Mouse (Mus musculus): Measurements from ENCODE around the gene Mink1. TPM values are rescaled to one million over a fixed set of nuclear protein-coding genes. Genes with fewer than 3 reads are reported as not detected.
"Not testable (repeated sequence)": the region's sequence is repeated elsewhere in the genome, so short reads cannot be mapped to it uniquely, and the experiment has no call there.

Gene Mink1
- 17.7 and 21.1 TPM in 2 replicates for polyA plus RNA-seq (2014; fragmentation: Nextera tagmentation; extraction: Ambion mirVana)

GRCm38 (mm10) chr11:70562287-70562994, at the start of gene Mink1:
Gene Mink1 (plus strand): TSS chr11:70562881.
- Histone ChIP-seq H3K9ac (ENCODE audit: low read length) (peak within 1 kb of the TSS; percentile 81), H3K4me2 (ENCODE audit: low read depth, low read length, severe bottlenecking) (peak within 1 kb of the TSS; percentile 89), H3K27me3 (ENCODE audit: control insufficient read depth, insufficient read depth, low read length) (no peaks in the 10 kb centered on the region), H3K4me3 (ENCODE audit: low read depth, low read length) (peak within 1 kb of the TSS; percentile 85), H3K36me3 (ENCODE audit: control insufficient read depth, insufficient read depth, low read length) (no peaks in the 10 kb centered on the region), H3K27ac (ENCODE audit: low read depth, low read length) (peak within 1 kb of the TSS; percentile 68), H3K9me3 (ENCODE audit: control insufficient read depth, low read length) (no peaks in the 10 kb centered on the region), H3K4me1 (replicated peaks; ENCODE audit: control insufficient read depth, insufficient read depth, low read length) (peaks cover 9% of the 10 kb centered on the region)
- WGBS = under 1% methylated on average over 53 of the region's 57 CpGs
- DNase-seq (ENCODE audit: low spot score) (peak; percentile 94), ATAC-seq (replicated peaks; ENCODE audit: low FRiP score) (peak; percentile 92)

GRCm38 (mm10) chr11:70513520-70513919, 49.2 kb upstream of the Mink1 start:
- H3K27ac ChIP-seq (ENCODE audit: low read depth, low read length) = no peak overlapping the region
- H3K4me1 ChIP-seq (replicated peaks; ENCODE audit: control insufficient read depth, insufficient read depth, low read length) = no peaks in the 10 kb centered on the region
- H3K9me3 ChIP-seq (ENCODE audit: control insufficient read depth, low read length) = no peaks in the 10 kb centered on the region
- no peaks in the 10 kb centered on the region for H3K27me3 ChIP-seq (ENCODE audit: control insufficient read depth, insufficient read depth, low read length)
- H3K36me3 ChIP-seq (ENCODE audit: control insufficient read depth, insufficient read depth, low read length) = no peaks in the 10 kb centered on the region
- no peak overlapping the region for H3K4me2 ChIP-seq (ENCODE audit: low read depth, low read length, severe bottlenecking)
- no peak overlapping the region for H3K9ac ChIP-seq (ENCODE audit: low read length)
- H3K4me3 ChIP-seq (ENCODE audit: low read depth, low read length) = no peak overlapping the region
- ATAC-seq (replicated peaks; ENCODE audit: low FRiP score) (no peak), DNase-seq (ENCODE audit: low spot score) (no peak)
- 60% methylated on average over 11 of the region's 11 CpGs for WGBS

GRCm38 (mm10) chr11:70514288-70514687, 48.4 kb upstream of the Mink1 start, which contains the start of gene Vmo1:
Gene Vmo1 (minus strand): TSS chr11:70514616.
- Histone ChIP-seq H3K27me3 (ENCODE audit: control insufficient read depth, insufficient read depth, low read length) (no peaks in the 10 kb centered on the region), H3K4me1 (replicated peaks; ENCODE audit: control insufficient read depth, insufficient read depth, low read length) (no peaks in the 10 kb centered on the region), H3K27ac (ENCODE audit: low read depth, low read length) (no peak within 1 kb of the TSS), H3K4me3 (ENCODE audit: low read depth, low read length) (no peak within 1 kb of the TSS), H3K9ac (ENCODE audit: low read length) (no peak within 1 kb of the TSS), H3K4me2 (ENCODE audit: low read depth, low read length, severe bottlenecking) (no peak within 1 kb of the TSS), H3K9me3 (ENCODE audit: control insufficient read depth, low read length) (no peaks in the 10 kb centered on the region), H3K36me3 (ENCODE audit: control insufficient read depth, insufficient read depth, low read length) (no peaks in the 10 kb centered on the region)
- WGBS = 93% methylated on average over 7 of the region's 7 CpGs
- DNase-seq (ENCODE audit: low spot score) (no peak), ATAC-seq (replicated peaks; ENCODE audit: low FRiP score) (no peak)

- H3K27me3 ChIP-seq (ENCODE audit: control insufficient read depth, insufficient read depth, low read length) = peaks cover 2% of the 10 kb centered on the region
- H3K9ac ChIP-seq (ENCODE audit: low read length) = no peak overlapping the region
- H3K4me3 ChIP-seq (ENCODE audit: low read depth, low read length) = no peak overlapping the region
- ATAC-seq (replicated peaks; ENCODE audit: low FRiP score) (no peak), DNase-seq (ENCODE audit: low spot score) (no peak)
- H3K27ac ChIP-seq (ENCODE audit: low read depth, low read length) = no peak overlapping the region
- H3K9me3 ChIP-seq (ENCODE audit: control insufficient read depth, low read length) = no peaks in the 10 kb centered on the region
- 33% methylated on average over 2 of the region's 2 CpGs for WGBS
- H3K4me2 ChIP-seq (ENCODE audit: low read depth, low read length, severe bottlenecking) = no peak overlapping the region
- H3K36me3 ChIP-seq (ENCODE audit: control insufficient read depth, insufficient read depth, low read length) = no peaks in the 10 kb centered on the region
- 0 out of 2 replicates have a peak, but pooled peaks cover 5% of the 10 kb centered on the region for H3K4me1 ChIP-seq (replicated peaks; ENCODE audit: control insufficient read depth, insufficient read depth, low read length)
These were observed 46.3 kb upstream of the Mink1 start for GRCm38 (mm10) chr11:70516352-70516751.

GRCm38 (mm10) chr11:70518436-70518835, 44.2 kb upstream of the Mink1 start:
- 73% methylated on average over 1 of the region's 1 CpGs for WGBS
- no peak overlapping the region for H3K27ac ChIP-seq (ENCODE audit: low read depth, low read length)
- ATAC-seq (replicated peaks; ENCODE audit: low FRiP score) (no peak), DNase-seq (ENCODE audit: low spot score) (no peak)
- H3K27me3 ChIP-seq (ENCODE audit: control insufficient read depth, insufficient read depth, low read length) = peaks cover 2% of the 10 kb centered on the region
- H3K9me3 ChIP-seq (ENCODE audit: control insufficient read depth, low read length) = no peaks in the 10 kb centered on the region
- no peaks in the 10 kb centered on the region for H3K36me3 ChIP-seq (ENCODE audit: control insufficient read depth, insufficient read depth, low read length)
- no peak overlapping the region for H3K4me2 ChIP-seq (ENCODE audit: low read depth, low read length, severe bottlenecking)
- no peak overlapping the region for H3K9ac ChIP-seq (ENCODE audit: low read length)
- 0 out of 2 replicates have a peak, but pooled peaks cover 5% of the 10 kb centered on the region for H3K4me1 ChIP-seq (replicated peaks; ENCODE audit: control insufficient read depth, insufficient read depth, low read length)
- H3K4me3 ChIP-seq (ENCODE audit: low read depth, low read length) = no peak overlapping the region

- no peaks in the 10 kb centered on the region for H3K9me3 ChIP-seq (ENCODE audit: control insufficient read depth, low read length)
- no peak within 1 kb of the TSS; the same call in 1 of the 2 replicates for H3K4me3 ChIP-seq (ENCODE audit: low read depth, low read length)
- whole genome bisulfite sequencing = 84% methylated on average over 10 of the region's 10 CpGs
- ATAC-seq (replicated peaks; ENCODE audit: low FRiP score) (no peak), DNase-seq (ENCODE audit: low spot score) (no peak)
- no peak within 1 kb of the TSS for H3K27ac ChIP-seq (ENCODE audit: low read depth, low read length)
- peak within 1 kb of the TSS; percentile 59 for H3K9ac ChIP-seq (ENCODE audit: low read length)
- H3K36me3 ChIP-seq (ENCODE audit: control insufficient read depth, insufficient read depth, low read length) = no peaks in the 10 kb centered on the region
- peak within 1 kb of the TSS; percentile 50 for H3K4me2 ChIP-seq (ENCODE audit: low read depth, low read length, severe bottlenecking)
- H3K27me3 ChIP-seq (ENCODE audit: control insufficient read depth, insufficient read depth, low read length) = peaks cover 2% of the 10 kb centered on the region
- H3K4me1 ChIP-seq (replicated peaks; ENCODE audit: control insufficient read depth, insufficient read depth, low read length) = 0 out of 2 replicates have a peak, but pooled peaks cover 5% of the 10 kb centered on the region
These were observed 43.8 kb upstream of the Mink1 start, which contains the start of gene Gltpd2 for GRCm38 (mm10) chr11:70518923-70519322. Gene Gltpd2 (plus strand): TSS chr11:70519196.

GRCm38 (mm10) chr11:70520178-70520769, 42.4 kb upstream of the Mink1 start:
- H3K9me3 ChIP-seq (ENCODE audit: control insufficient read depth, low read length) = no peaks in the 10 kb centered on the region
- H3K4me1 ChIP-seq (replicated peaks; ENCODE audit: control insufficient read depth, insufficient read depth, low read length) = 0 out of 2 replicates have a peak, but pooled peaks cover 5% of the 10 kb centered on the region
- no peaks in the 10 kb centered on the region for H3K36me3 ChIP-seq (ENCODE audit: control insufficient read depth, insufficient read depth, low read length)
- peak overlapping the region; percentile 59 for H3K9ac ChIP-seq (ENCODE audit: low read length)
- 0 out of 2 replicates have a peak overlapping the region, but pooled peaks have one; percentile 3 for H3K27ac ChIP-seq (ENCODE audit: low read depth, low read length)
- peak overlapping the region; percentile 11; the same call in 1 of the 2 replicates for H3K4me3 ChIP-seq (ENCODE audit: low read depth, low read length)
- ATAC-seq (replicated peaks; ENCODE audit: low FRiP score) (no peak), DNase-seq (ENCODE audit: low spot score) (peak; percentile 76)
- peak overlapping the region; percentile 50 for H3K4me2 ChIP-seq (ENCODE audit: low read depth, low read length, severe bottlenecking)
- 11% methylated on average over 41 of the region's 41 CpGs for WGBS
- peaks cover 2% of the 10 kb centered on the region for H3K27me3 ChIP-seq (ENCODE audit: control insufficient read depth, insufficient read depth, low read length)

- H3K9ac ChIP-seq (ENCODE audit: low read length); H3K27me3 ChIP-seq (ENCODE audit: control insufficient read depth, insufficient read depth, low read length); DNase-seq (ENCODE audit: low spot score); H3K4me2 ChIP-seq (ENCODE audit: low read depth, low read length, severe bottlenecking); H3K9me3 ChIP-seq (ENCODE audit: control insufficient read depth, low read length); H3K27ac ChIP-seq (ENCODE audit: low read depth, low read length); H3K36me3 ChIP-seq (ENCODE audit: control insufficient read depth, insufficient read depth, low read length); ATAC-seq (replicated peaks; ENCODE audit: low FRiP score); H3K4me3 ChIP-seq (ENCODE audit: low read depth, low read length): not testable (repeated sequence)
- 95% methylated on average over 8 of the region's 8 CpGs for WGBS
- H3K4me1 ChIP-seq (replicated peaks; ENCODE audit: control insufficient read depth, insufficient read depth, low read length) = peaks cover 12% of the 10 kb centered on the region; the same call in 1 of the 2 replicates
These were observed 39.2 kb upstream of the Mink1 start for GRCm38 (mm10) chr11:70523306-70523989.
